Mouse (Mus musculus) telencephalon, adult 2 months (tissue): Measurements from ENCODE around the gene Clec1a.
A peak's percentile ranks its signal among the peaks of the same experiment; 100 is the strongest.
"Not testable (repeated sequence)": the region's sequence is repeated elsewhere in the genome, so short reads cannot be mapped to it uniquely, and the experiment has no call there.

Experiments
- DNase-seq: peaks from one replicate; pipeline ENCODE4 v3.0.0-alpha.2; 2011; ENCODE audit warnings: low read depth, low spot score

Clec1a gene

DNA sequence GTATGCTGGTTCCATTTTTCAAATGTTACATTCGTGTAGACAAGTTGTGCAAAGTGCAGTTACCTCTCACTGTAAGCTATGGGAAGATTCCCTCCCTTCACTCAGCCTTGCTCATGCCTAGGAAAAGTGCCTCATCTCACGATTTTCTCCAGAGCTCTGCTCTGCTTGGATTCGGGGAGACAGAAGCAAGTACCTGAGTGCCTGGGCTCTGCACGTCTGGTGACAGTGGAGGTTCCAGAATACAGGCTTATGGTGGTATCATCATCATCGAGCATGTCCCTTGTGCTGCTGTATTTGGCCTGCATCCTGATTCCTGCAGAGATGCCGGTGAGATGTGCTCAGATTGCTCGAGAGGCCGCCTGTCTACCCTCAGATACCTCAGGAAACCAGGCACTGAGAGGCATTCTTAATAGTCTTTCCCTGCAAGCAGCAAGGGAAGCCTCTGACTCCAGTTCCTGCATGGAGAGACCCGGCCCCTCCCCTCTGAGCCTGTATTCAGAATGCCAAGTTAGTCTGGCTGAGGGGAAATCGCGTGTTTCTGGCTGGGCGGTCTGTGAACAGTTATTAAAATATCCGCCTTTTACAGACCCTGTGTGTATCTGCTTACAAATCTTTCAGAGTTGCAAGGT, at the start of gene Clec1a:
TSS of gene Clec1a (minus strand) at position 590 of the 629 bp plus-strand sequence.
- DNase-seq, result no peak

GRCm38 (mm10) chr6:129499516-129499915, 47.7 kb upstream of the Clec1a start:
- not testable (repeated sequence) for DNase-seq

DNA sequence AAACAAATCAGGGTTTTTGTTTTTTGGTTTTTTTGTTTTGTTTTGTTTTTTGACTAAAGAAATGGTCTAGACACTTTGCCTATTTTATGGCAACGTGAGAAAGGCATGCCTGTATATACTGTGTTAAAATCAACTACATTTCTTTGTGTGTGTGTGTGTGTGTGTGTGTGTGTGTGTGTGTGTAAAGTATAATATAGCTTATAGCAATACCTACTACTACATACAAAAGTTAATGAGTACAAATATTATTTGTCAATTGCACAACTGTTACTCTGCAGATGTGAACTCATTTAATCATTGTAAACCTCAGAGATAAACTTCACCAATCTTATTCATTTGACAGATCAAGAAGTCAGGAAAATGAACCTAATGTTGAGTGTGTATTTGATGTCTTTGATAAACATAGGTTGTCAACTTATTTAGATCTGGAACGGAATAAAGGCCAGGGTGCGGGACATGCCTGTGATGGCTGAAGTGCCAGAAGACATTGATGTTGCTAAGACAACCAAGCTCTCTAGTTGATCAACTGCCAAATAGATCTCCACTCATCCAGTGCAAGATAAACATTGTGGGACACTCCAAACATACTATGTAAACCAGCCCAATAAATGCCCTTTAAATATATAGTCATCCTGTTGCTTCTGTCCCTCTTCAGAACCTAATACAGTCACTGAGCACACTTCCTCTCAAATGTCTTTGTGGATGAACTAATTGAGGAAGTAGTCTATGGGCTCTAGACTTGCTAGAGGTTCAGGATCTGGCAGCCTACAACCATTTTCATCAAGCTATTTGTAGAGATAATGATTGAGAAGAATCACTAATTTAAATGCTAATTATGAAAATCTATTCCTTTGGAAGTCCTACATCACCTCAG, 45.8 kb upstream of the Clec1a start:
- DNase-seq, result no peak

DNA sequence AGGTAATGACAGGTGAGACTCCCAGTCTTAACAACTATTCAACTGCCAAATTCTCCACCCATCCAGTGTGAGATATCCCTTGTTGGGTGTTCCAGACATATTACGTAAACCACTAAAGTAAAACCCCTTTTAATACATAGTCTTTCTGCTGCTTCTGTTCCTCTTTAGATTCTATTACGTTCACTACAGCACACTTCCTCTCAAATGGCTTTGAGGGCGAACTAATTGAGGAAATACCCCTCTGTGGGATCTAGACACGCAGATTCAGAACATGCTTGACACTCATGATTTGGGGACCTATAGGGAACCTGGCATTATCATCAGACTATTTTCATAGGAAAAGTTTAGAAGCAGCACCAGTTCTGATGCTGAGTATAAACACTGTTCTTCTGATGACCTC, 43.1 kb upstream of the Clec1a start:
- DNase-seq, result no peak

GRCm38 (mm10) chr6:129480089-129480958, 28.5 kb upstream of the Clec1a start:
- peak; percentile 19 for DNase-seq

GRCm38 (mm10) chr6:129476404-129477126, 24.8 kb upstream of the Clec1a start:
- no peak for DNase-seq

GRCm38 (mm10) chr6:129472627-129473026, 20.8 kb upstream of the Clec1a start:
- no peak for DNase-seq

DNA sequence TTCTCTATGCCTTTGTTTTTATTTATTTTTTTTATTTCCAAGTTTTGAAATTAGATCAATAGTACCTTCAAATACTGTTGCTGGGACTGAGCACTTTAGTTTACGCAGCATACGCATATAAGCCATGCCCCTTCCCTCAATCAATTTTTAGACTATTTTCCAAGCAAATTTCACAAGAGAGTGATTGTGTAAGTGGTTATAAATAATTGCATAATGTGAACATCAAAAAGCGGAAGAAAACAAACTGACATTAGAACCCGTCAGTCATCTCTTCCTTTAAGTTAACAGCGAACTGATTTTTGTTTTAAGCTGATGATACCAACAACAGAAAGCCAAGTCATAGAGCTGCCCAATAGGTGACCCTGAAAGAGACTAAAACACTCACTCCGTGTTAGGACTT, 19.6 kb upstream of the Clec1a start:
- no peak for DNase-seq

DNA sequence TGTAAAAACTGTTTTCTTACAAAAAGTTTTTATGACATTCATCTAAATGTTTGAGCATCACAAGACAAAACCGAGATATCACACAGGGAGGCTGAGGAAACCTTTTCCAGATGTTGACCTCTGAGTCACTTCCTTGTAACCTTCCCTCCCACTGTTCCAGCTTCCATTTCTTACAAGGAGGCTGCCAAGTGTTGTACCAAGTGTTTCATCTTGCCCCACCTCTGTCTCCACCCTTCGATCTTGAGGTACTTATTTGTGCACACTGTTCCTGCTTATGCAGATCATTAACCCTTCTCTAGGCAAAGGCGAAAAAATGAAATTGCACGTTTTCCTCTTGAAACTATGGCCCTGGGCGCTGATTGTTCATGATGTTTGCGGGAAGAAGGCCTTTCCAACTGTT, 2.1 kb downstream of the Clec1a start:
- DNase-seq, result no peak

DNA sequence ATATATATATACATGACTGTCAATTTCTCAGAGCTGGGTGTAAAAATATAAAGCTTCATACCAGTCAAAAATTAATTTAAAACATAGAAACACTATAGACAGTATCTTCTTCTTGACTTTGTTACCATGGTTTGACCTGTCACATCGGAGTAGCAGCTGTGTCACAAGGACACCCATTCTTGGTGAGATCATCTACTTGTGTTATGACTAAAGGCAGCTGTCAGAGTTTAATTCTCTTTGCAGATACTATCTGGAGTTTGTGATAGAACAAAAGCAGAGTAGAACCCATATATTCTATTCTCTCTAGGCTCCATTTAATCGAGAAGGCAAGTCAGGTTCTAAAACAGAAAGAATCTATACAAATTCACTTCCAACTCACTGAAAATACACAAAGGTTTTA, 13.8 kb downstream of the Clec1a start:
- DNase-seq, result no peak

DNA sequence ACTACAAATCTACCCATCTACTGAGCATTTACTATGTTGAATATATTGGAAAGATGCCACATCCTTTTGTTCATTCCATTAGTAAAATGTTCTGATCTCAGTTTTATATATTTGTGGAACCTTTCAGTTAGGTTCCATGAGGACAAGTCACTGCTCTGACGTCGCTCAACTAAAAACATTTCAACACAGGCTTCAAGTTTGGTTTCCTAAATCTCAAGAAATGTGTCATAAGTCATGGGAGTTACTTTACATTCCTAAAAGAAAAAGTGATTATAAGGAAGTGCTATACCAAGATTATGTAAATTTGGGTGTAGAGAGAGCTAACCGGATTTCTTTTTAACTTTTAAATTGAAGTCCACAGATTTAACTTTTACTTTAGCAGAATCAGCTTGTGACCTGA, 15.8 kb downstream of the Clec1a start:
- no peak for DNase-seq

- DNase-seq, result no peak
Measured at GRCm38 (mm10) chr6:129434239-129434638, 17.6 kb downstream of the Clec1a start.

- DNase-seq, result no peak
Measured at GRCm38 (mm10) chr6:129427281-129427680, 24.5 kb downstream of the Clec1a start.

- DNase-seq, result no peak
Measured at GRCm38 (mm10) chr6:129425812-129426211, 26.0 kb downstream of the Clec1a start.

DNA sequence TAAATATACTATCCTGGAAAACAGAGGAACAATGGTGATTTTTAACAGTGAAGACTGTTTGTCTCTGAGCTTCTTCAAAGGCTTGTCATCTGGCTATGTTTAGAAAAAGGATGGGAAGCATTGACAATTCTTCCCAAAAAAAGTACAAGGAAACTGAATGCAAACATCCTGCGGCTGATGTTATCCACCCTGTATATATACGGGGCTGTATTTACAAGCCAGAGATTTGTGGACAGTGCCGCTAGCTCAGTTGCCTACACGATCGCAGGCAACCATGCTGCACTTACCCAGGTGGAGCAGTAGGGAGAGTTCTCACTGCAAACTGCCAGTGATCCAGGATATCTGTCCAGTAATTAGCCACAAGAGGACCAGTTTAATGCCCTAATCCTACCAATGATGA, 26.6 kb downstream of the Clec1a start:
- DNase-seq, result no peak

GRCm38 (mm10) chr6:129423734-129424072, 28.1 kb downstream of the Clec1a start:
- no peak for DNase-seq

DNA sequence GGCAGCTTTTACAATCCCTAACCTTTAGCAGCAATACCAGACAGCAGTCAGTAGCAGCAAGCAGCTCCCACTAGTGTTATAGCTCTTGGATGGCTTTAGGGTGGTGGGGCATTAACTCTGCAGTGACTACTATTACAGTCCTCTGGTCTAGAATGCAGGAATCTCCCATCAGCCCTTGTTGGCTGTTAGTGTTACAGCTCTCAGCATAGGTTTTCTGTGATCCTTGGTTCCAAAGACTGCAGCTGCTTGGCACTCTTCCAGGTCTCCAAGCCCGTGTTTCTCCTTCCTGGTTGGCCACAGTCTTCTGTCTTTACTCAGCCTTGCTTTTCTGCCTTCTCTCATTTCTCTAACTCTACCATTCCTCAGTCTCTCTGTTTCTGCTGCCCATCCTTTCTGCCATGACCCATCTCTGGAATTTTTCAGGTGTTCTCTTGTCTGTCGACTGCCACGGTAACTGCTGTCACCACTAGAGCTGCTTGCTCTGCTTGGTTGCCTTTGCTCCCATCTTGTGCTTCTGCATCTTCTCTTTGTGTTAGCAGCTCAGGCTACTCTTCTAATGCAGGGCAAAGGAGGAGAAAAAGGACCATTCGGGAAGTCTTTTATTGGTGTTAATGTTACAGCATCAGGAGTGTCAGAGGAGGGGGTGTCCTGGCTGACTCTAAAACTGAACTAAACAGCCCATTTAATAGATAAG, 28.6 kb downstream of the Clec1a start:
- no peak for DNase-seq

- no peak for DNase-seq
Measured at GRCm38 (mm10) chr6:129422311-129422710, 29.5 kb downstream of the Clec1a start.

DNA sequence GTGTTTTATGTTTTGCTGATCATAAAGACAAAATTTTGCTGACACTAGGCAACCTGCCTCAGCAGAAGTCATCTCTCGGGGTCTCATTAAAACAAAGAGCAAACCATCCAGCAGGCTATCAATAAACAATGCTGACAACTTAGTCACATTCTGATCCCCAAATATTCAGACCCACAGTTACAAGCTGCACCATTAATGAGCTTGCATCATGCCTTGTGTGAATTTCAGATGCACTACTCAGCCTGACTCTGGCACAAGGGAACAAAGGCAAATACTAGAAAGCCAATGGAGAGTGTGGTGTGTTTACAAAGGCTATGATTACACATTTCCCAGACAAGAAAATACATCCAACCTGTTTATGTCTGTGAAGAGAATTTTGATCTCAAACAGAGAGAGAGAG, 37.6 kb downstream of the Clec1a start:
- no peak for DNase-seq

DNA sequence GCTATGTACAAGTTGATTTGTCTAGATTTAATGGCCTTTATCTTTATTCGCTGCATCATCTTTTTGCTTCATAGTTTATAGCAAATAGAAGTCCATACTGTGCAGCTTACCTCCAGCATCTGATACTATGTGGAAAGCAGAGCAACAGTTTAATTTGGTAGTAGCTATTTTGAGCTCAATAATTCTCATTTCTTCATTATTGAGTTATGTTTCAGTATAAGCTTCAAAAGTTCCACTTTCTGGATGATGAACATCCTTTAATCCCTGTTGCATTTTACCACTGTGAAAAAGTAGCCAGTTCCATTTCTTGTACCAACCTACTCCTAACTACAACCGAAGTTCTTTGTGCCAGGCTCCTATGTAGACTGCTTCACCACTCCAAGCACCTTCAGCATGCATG, 43.2 kb downstream of the Clec1a start, which contains the start of gene Clec9a:
TSS of gene Clec9a (plus strand) at position 301 of the 400 bp plus-strand sequence.
- DNase-seq, result no peak

DNA sequence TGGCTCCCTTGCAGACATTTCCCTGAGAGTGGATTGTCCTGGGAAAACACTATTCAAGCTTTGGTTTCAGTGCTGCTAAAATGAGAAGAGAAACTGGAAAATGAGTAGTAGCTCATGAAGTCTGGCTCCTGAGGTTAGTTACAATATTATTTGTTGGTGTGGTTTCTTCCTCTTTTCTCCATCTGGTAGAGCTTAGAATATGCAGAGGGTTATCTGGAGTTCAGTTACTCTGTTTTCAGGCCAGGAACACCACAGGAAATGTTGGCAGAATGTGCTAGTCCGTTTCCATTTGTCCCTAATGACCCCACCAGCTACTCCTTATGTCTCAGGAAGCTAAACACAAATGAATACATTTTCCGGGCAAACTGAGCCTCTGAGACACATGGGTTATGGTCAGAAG, 44.5 kb downstream of the Clec1a start:
- DNase-seq, result no peak
